Mouse (Mus musculus) gastrocnemius, adult 2 months (tissue): ENCODE results near the gene Epop. TPM values are rescaled to one million over a fixed set of nuclear protein-coding genes. Genes with fewer than 3 reads are reported as not detected.

ENCODE experiments used
- DNase-seq: peaks from one replicate; pipeline ENCODE4 v3.0.0; 2022
- H3K27ac ChIP-seq: fragments of 200-600 bp; 2 replicates; pipeline ENCODE4 v1.8.1; 2022; ENCODE audit warnings: mild to moderate bottlenecking
- H3K4me3 ChIP-seq: fragments of 200-600 bp; 2 replicates; pipeline ENCODE4 v1.8.1; 2022; ENCODE audit warnings: mild to moderate bottlenecking, moderate library complexity
- CTCF ChIP-seq: fragments of 200-600 bp; IDR thresholded peaks from 2 replicates; pipeline ENCODE4 v1.8.1; 2022; ENCODE audit warnings: antibody characterized with exemption, mild to moderate bottlenecking, moderate library complexity
- intact Hi-C: fragments of 180-260 bp; cut with DNase I; formaldehyde crosslinking; loops from one replicate; pipeline ENCODE4 v1.15.1; 2025
- total RNA-seq, 2 experiments: library from RNA; stranded (reverse); gene quantifications; 2 replicates each; pipeline ENCODE4 v1.2.3; 2021

The Epop gene
- total RNA-seq, 2 experiments from 2014 or later = 0.98 to 1.5 TPM

GRCm38 (mm10) chr11:97665431-97665830 lies 35.9 kb upstream of the Epop start:
- DNase-seq = no peak
- TF ChIP-seq CTCF = no peak
- H3K27ac ChIP-seq = 0 out of 2 replicates have a peak overlapping the region, but pooled peaks have one; percentile 92
- no peak overlapping the region for H3K4me3 ChIP-seq
- intact Hi-C loops = loop anchor here (2.0 kb wide), 1 partner anchor 19 kb away; the partner anchor contains the start of gene Cisd3

- intact Hi-C loops = loop anchor here (2.0 kb wide), 1 partner anchor 20 kb away; the partner anchor contains the start of gene Cisd3
Observed at GRCm38 (mm10) chr11:97664771-97665240, 35.3 kb upstream of the Epop start.

GRCm38 (mm10) chr11:97664339-97664665 lies 34.8 kb upstream of the Epop start:
- DNase-seq = no peak
- no peak for TF ChIP-seq CTCF
- intact Hi-C loops = loop anchor here (2.0 kb wide), 1 partner anchor 20 kb away; the partner anchor contains the start of gene Cisd3
- Histone ChIP-seq H3K27ac (peak overlapping the region; percentile 92), H3K4me3 (peak overlapping the region; percentile 87)

More at GRCm38 (mm10) chr11:97664771-97665240, 35.3 kb upstream of the Epop start:
- Histone ChIP-seq H3K4me3 (peak overlapping the region; percentile 87), H3K27ac (peak overlapping the region; percentile 92)
- TF ChIP-seq CTCF = peak; percentile 23; the same call in 1 of the 2 replicates
- DNase-seq = no peak

- TF ChIP-seq CTCF = no peak
- peak overlapping the region; percentile 87 for H3K4me3 ChIP-seq
- peak overlapping the region; percentile 92 for H3K27ac ChIP-seq
- DNase-seq = peak; percentile 69
- intact Hi-C loops = loop anchor here (2.0 kb wide), 1 partner anchor 21 kb away; the partner anchor contains the start of gene Cisd3
Observed at GRCm38 (mm10) chr11:97663528-97664338, 34.2 kb upstream of the Epop start.

DNA sequence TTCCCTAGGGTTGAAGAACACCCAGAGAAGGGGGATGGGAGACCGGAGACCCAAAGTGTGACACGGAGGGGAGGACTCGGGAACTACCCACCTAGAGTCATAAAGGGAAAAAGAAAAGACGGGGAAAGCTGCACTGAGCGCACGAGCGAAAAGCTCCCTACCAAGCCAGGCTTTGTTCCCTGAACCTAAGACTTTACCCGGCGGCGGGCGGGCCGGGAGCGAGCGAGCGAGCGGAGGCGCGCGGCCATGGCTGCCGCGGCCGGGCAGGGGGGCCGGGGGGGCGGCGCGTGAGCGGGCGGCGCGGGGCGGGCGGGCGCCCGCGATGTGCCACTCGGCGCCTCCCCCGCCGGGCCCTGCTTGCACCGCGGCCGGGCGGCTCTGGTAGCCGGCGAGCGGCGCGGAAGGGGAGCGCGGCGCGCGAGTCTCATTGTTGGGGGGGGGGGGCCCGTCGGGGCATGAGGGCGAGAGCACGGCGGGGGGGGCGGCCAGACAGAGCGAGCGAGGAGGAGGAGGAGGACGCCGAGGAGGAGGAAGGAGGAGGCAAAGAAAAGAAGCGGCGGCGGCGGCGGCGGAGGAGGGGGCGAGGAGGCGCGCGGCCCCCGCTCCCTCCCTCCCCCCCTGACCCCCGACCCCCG lies 33.5 kb upstream of the Epop start, which contains the start of gene Mllt6:
TSS of gene Mllt6 (plus strand) at position 522 of the 635 bp plus-strand sequence.
- DNase-seq = peak; percentile 91
- TF ChIP-seq CTCF = no peak
- intact Hi-C loops = no loop called here
- H3K27ac ChIP-seq = peak within 1 kb of the TSS; percentile 92
- H3K4me3 ChIP-seq = peak within 1 kb of the TSS; percentile 87

- intact Hi-C loops = no loop called here
- TF ChIP-seq CTCF = no peak
- peak; percentile 57 for DNase-seq
- Histone ChIP-seq H3K27ac (peak overlapping the region; percentile 92), H3K4me3 (peak overlapping the region; percentile 87)
Observed at GRCm38 (mm10) chr11:97662207-97662892, 32.8 kb upstream of the Epop start.

GRCm38 (mm10) chr11:97661648-97662133 lies 32.2 kb upstream of the Epop start:
- intact Hi-C loops = no loop called here
- DNase-seq = peak; percentile 83
- peak overlapping the region; percentile 92 for H3K27ac ChIP-seq
- TF ChIP-seq CTCF = no peak
- peak overlapping the region; percentile 87 for H3K4me3 ChIP-seq

GRCm38 (mm10) chr11:97660734-97661647 lies 31.5 kb upstream of the Epop start:
- H3K4me3 ChIP-seq = peak overlapping the region; percentile 87
- no peak for TF ChIP-seq CTCF
- no peak for DNase-seq
- intact Hi-C loops = no loop called here
- peak overlapping the region; percentile 92 for H3K27ac ChIP-seq

- intact Hi-C loops = no loop called here
- peak; percentile 91 for DNase-seq
- TF ChIP-seq CTCF = no peak
- Histone ChIP-seq H3K27ac (peak overlapping the region; percentile 92), H3K4me3 (peak overlapping the region; percentile 87)
Observed at GRCm38 (mm10) chr11:97659990-97660714, 30.6 kb upstream of the Epop start.

DNA sequence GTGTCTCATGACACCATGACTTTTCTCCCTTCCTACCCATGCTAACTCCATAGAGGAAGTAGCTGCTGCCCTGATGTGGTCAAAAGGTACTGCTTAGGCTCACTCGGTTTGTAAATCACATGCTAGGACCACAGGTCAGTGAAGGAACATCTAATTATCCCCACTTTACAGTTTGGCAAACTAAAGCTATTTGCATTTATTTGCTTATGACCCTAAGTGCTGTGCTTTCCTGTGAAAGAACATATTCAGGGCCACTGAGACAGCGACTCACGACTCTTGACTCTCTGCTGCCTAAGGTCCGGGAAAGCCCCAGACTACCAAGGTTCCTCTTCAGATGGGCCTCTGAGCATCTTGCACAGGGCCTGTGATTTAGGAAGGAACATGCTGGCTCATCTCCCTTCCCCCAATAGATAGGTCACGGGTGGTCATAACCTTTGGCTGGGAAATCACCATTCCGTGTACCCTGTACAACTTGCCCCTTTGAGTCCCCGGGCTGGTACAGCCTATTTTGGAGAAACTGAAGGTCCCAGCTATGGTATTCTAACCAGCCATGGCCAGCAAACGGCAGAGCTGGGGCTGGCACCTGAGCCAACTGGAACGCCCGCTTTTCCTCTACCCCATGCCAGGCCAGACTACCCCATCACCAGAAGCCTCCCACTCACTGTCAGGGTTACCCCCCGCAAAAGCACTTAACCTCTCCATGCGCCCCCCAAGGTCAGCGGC lies 29.9 kb upstream of the Epop start:
- no peak for TF ChIP-seq CTCF
- intact Hi-C loops = no loop called here
- H3K4me3 ChIP-seq = peak overlapping the region; percentile 87
- DNase-seq = peak; percentile 53
- H3K27ac ChIP-seq = peak overlapping the region; percentile 92
